Mouse (Mus musculus) kidney, adult 2 months (tissue): ENCODE results near the gene Pik3r2.

Source experiments
- CTCF ChIP-seq: fragments of 200-500 bp; conservative IDR thresholded peaks from 2 replicates; pipeline ENCODE4 v1.5.1; 2011; ENCODE audit warnings: low read depth, mild to moderate bottlenecking, control low read depth, low read length, moderate library complexity, mixed read lengths; ENCODE audit not compliant: insufficient read depth, insufficient read length
- POLR2A ChIP-seq: fragments of 200-500 bp; IDR thresholded peaks from one replicate; pipeline ENCODE4 v1.6.1; 2011; ENCODE audit warnings: low read depth, low read length, control low read depth

DNA sequence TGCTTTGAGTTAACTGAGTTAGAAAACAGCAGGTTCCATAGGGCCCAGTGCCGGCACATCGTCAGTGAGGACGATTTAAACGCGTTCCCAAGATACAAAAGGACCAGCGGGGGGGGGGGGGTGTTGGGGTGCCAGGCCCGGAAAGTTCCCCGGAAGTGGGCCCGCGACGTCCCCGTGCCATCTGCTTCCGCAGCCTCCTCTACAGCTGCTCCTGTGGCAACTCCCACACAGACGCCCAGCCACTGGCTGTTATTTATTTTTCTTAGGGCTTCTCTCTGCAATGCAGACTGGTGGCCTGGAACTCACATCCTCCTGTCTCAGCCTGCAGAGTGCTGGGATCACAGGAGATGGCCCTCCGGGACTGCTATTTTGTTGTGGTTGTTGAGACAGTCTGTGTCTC lies 24.6 kb upstream of the Pik3r2 start:
- no peak for TF ChIP-seq CTCF
- no peak for TF ChIP-seq POLR2A
